Mouse (Mus musculus) embryo, embryonic 11 days (tissue): ENCODE measurements around the gene Gdf7.

Experiments used
- DNase-seq: peaks from one replicate; pipeline ENCODE4 v3.0.0-alpha.2; 2015

The Gdf7 gene

GRCm38 (mm10) chr12:8296154-8296553 lies 5.6 kb downstream of the Gdf7 start:
- DNase-seq, result no peak

- no peak for DNase-seq
These were observed 6.3 kb downstream of the Gdf7 start for GRCm38 (mm10) chr12:8295307-8295913.

GRCm38 (mm10) chr12:8291157-8291853 lies 10.4 kb downstream of the Gdf7 start:
- no peak for DNase-seq

DNA sequence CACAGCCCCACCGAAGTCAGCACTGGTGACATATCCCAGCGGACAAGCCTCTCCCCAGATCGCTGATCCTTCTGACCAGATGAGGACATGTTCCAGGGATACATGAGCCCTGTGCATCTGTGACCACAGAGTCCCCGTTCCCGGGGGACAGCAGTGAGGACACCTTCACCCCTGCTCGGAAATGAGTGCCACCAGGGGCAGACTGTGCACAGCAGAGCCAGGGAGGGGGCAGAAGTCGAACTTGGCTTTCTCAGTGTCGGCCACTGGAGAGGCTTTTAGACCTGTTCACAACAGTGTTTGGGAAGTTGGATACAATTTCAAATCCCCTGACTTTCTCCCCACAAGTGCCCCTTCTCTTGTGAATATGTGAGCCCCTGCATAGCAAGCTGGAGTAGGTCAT lies 12.3 kb downstream of the Gdf7 start:
- DNase-seq, result no peak

DNA sequence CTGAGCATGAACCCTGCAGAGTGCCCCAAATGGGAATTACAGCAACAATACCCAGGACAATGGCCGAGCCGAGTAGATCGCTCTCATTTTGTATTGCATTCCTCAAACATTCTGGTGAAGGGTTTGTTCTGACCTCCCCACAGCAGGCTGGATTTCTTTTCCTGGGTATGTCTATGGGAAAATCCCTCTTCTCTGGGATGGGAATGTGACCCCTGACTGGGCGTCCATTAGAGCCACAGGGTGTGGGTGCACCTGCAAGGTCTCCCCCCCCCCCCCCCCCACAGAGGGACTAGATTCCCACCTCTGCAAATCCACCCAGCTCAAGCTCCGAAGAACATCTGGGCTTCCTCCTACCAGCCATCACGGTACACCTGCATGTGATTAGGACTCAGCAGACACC lies 12.7 kb downstream of the Gdf7 start:
- no peak for DNase-seq

DNA sequence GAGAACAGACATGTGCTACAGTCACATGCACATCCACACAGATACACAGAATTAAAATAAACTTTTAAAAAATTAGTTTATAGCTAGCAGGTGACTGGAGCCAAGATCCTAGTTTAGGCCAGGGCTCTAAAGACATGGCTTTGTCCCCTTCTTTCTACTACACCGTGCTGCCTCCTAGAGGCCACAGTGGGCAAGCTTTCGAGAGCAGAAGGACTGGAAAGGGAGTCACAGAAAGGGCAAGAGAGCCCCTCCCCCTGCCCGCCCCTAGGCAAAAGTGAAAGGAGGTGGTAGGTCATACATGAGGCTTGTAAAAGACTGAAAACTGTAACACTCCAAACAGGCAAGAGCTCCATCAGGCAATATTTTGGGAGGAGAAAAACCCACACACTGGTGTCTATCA lies 13.8 kb downstream of the Gdf7 start:
- no peak for DNase-seq

- DNase-seq, result no peak
These were observed 20.3 kb downstream of the Gdf7 start for GRCm38 (mm10) chr12:8281225-8282017.

DNA sequence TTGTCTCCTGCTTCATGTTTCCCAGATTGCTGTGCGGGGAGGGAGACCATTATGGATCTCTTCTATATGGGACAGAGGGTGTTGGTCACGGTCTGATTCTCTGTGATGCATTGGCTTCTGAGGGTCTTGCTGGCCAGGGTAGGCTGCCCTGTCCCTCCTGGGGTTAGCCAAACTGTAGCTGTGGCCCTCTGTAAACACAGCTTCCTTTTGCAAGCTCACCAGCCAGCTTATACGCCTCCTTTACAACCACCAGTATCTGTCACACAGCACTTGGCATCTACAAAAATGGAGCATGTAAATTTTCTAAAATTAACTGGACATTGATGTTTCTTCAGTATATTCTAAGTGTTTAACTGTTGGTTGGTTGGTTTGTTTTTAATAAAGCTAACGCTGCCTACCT lies 26.3 kb downstream of the Gdf7 start:
- DNase-seq, result no peak

GRCm38 (mm10) chr12:8273471-8274171 lies 28.1 kb downstream of the Gdf7 start:
- DNase-seq, result no peak

DNA sequence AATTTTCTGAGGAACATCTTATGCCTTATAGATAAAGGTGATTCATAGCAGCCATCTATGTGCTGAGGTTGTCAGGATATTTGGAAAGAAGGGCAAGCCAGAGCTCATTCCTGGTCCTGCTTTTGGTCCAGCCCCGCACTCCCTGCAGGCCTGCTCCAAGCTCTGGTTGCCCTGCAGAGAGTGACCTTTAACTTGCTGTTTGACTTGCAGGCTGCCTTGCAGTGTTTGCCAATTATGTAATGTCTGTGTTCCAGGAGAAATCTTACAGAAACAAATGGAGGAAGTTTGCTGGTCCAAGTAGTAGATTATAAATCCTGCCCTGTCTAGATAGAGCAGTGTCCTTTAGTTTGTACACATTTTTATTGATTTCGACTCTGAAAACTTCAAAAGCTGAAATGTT lies 30.3 kb downstream of the Gdf7 start:
- DNase-seq, result no peak

- DNase-seq, result no peak
These were observed 32.1 kb downstream of the Gdf7 start for GRCm38 (mm10) chr12:8269627-8270026.

DNA sequence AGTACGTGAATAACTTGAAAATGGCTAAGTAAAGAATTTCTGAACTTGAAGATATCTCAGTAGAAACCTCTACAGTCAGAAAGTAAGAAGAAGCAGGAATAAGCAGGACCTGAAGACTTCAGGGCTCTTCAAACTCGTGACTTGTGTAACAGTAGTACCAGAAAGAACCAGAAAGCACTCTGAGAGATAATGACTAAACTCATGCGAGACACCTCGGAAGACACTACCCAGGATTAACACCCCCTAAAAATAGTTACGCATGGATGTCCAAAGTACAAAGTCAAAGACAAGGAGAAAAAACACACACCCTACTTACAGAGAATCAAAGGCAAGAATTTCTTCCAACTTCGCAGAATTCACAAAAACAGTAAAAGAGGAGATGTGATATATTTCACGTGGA lies 35.4 kb downstream of the Gdf7 start:
- DNase-seq, result no peak

GRCm38 (mm10) chr12:8260297-8260696 lies 41.5 kb downstream of the Gdf7 start:
- no peak for DNase-seq
